Mouse (Mus musculus): ENCODE data around the gene Rcor3.

GRCm38 (mm10) chr1:192116262-192116661 lies 21.6 kb downstream of the Rcor3 start:
- TF ChIP-seq CTCF (IDR thresholded peaks at IDR 0.05; ENCODE audit: low read depth) (no peak), EP300 (optimal IDR thresholded peaks at IDR 0.05) (no peak)

All from stomach, postnatal 0 days (tissue).